Mouse (Mus musculus) liver, embryonic 12.5 days (tissue): ENCODE results near the gene Spred2. TPM values are rescaled to one million over a fixed set of nuclear protein-coding genes. Genes with fewer than 3 reads are reported as not detected.

Experiments used
- ATAC-seq: fragments of 200-750 bp; cut with Nextera tagmentation; 2 replicates; pipeline ENCODE4 v1.8.0; 2017; ENCODE audit warnings: moderate number of reproducible peaks, mild to moderate bottlenecking, moderate library complexity
- H3K27ac ChIP-seq: fragments of 300-500 bp; sonication (generic); 2 replicates; pipeline ENCODE4 v1.5.1; 2016; ENCODE audit warnings: mild to moderate bottlenecking
- H3K27me3 ChIP-seq: fragments of 300-500 bp; sonication (generic); replicated peaks from 2 replicates; pipeline ENCODE4 v1.6.1; 2016; ENCODE audit warnings: mild to moderate bottlenecking, moderate library complexity
- H3K36me3 ChIP-seq: fragments of 300-500 bp; sonication (generic); 2 replicates; pipeline ENCODE4 v1.6.1; 2016; ENCODE audit warnings: mild to moderate bottlenecking, moderate library complexity
- H3K4me1 ChIP-seq: fragments of 300-500 bp; sonication (generic); 2 replicates; pipeline ENCODE4 v1.6.1; 2016
- H3K4me2 ChIP-seq: fragments of 300-500 bp; sonication (generic); 2 replicates; pipeline ENCODE4 v1.6.1; 2016; ENCODE audit warnings: mild to moderate bottlenecking, moderate library complexity
- H3K4me3 ChIP-seq: fragments of 300-500 bp; sonication (generic); 2 replicates; pipeline ENCODE4 v1.5.1; 2016; ENCODE audit warnings: mild to moderate bottlenecking, moderate library complexity
- H3K9ac ChIP-seq: fragments of 300-500 bp; sonication (generic); 2 replicates; pipeline ENCODE4 v1.6.1; 2016; ENCODE audit warnings: mild to moderate bottlenecking, moderate library complexity
- H3K9me3 ChIP-seq: fragments of 300-500 bp; sonication (generic); replicated peaks from 2 replicates; pipeline ENCODE4 v1.6.1; 2016; ENCODE audit warnings: mild to moderate bottlenecking, moderate library complexity
- WGBS: fragments of 180-500 bp; shearing (Covaris S2); methylation state at CpG from one replicate; pipeline ENCODE4 v1.1.7; 2016; ENCODE audit not compliant: insufficient replicate concordance; 5-methylcytosine and 5-hydroxymethylcytosine counted together
- polyA plus RNA-seq: library from polyadenylated mRNA; unstranded; fragments of >200 nt; fragmentation: Nextera tagmentation; extraction: Ambion mirVana; gene quantifications from 2 replicates; pipeline ENCODE4 v1.2.1, GENCODE M21; 2016

Spred2 gene
- polyA plus RNA-seq, 1 experiment from 2014 or later: 3.6 TPM

DNA sequence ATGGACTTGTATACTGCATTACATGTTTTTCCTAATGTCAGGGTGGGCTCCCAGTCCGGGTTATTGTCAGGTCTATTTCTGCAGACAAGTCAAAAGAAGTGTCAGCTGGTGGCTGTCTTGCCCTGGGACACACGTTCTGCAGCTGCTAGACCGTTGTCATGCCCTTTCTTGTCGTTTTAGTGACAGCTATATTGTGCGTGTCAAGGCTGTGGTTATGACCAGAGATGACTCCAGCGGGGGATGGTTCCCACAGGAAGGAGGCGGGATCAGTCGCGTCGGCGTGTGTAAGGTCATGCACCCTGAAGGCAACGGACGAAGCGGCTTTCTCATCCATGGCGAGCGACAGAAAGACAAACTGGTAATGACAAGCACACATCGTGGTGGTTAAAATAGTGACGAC lies 73.8 kb downstream of the Spred2 start:
- Histone ChIP-seq H3K9me3 (no peaks in the 10 kb centered on the region), H3K27ac (no peak overlapping the region), H3K4me2 (0 out of 2 replicates have a peak overlapping the region, but pooled peaks have one; percentile 10), H3K27me3 (no peaks in the 10 kb centered on the region), H3K4me3 (no peak overlapping the region), H3K36me3 (peaks cover 27% of the 10 kb centered on the region), H3K4me1 (peaks cover 53% of the 10 kb centered on the region), H3K9ac (no peak overlapping the region)
- ATAC-seq: no peak
- 25% methylated on average over 18 of the region's 18 CpGs for WGBS

DNA sequence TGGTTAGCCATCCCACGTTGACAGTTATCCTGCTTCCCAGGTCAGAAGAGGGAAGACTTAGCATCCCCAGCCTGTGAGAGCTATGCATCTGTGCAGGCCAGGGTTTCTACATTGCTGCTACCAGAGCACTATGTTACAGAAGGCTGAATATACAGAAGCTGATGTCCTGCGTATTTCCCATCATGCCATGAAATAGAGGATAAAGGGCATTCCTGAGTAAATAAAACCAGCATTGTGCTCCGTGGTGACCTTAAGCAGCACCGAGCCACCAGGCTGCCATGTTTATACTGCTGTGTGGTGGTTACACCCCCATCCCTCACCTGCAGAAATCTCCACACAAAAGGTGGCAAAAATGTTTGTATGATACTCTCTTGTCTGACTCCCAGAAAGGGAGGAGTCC lies 78.7 kb downstream of the Spred2 start:
- H3K4me1 ChIP-seq: peaks cover 13% of the 10 kb centered on the region
- H3K27ac ChIP-seq: no peak overlapping the region
- ATAC-seq: peak; percentile 53; the same call in 1 of the 2 replicates
- H3K36me3 ChIP-seq: peaks cover 59% of the 10 kb centered on the region
- no peak overlapping the region for H3K9ac ChIP-seq
- H3K4me2 ChIP-seq: no peak overlapping the region
- no peak overlapping the region for H3K4me3 ChIP-seq
- H3K27me3 ChIP-seq: no peaks in the 10 kb centered on the region
- WGBS: 71% methylated on average over 4 of the region's 4 CpGs
- H3K9me3 ChIP-seq: no peaks in the 10 kb centered on the region

DNA sequence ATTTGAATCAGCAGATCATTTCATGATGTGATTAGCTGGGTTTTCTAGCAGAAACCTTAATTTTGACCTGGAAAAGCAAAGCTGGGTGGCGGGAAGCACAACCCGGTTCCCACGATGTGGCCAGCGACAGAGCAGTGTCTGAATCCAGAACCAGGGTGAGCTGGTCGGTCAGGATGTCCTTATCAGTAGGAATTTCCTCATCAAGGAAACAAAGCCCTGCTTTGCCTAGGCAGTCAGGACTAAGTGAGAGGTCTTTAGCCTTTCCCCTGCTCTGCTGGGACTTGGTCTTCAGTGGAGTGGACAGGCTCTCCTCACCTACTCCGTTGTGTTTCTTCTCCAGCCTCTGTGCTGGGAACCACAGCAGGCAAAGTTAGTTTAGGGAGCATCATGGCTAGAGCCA lies 83.5 kb downstream of the Spred2 start:
- WGBS: 61% methylated on average over 6 of the region's 6 CpGs
- peaks cover 66% of the 10 kb centered on the region for H3K36me3 ChIP-seq

DNA sequence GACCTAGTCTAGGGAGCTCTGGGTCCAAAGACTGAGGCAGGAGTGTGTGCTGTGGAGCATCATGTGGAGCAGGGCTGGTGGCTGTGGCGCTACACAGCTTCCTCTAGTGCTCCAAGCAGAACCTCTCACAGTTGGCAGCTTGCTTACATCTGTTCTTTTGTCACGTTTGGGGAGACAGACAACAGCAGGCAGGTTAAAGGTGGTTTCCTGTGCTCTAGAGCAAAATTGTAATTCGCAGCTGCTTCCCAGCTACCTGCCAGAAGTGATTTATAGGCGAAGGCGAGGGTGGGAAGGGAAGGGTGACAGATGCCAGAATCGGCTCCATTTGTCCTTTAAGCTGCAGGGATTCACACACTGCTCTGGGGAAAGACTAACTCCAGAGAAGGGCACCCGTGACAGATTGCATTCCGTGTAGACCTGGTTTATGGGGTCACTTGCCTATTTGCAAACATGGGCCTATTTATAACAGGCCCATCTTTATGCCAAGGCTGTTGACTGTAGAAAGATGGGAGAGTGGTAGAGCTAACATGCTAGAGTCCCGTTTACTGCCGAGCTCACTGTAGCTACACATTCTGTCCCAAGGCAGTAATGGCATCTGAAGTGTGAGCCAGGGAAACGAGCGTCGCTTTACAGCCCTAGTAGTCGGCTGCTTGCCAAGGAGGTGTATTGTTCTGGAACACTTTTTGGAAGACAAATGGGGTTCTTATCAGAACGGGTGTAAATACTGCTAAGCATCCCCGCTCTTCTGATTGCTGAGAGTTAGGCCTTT lies 87.2 kb downstream of the Spred2 start:
- ATAC-seq: no peak; the same call in 1 of the 2 replicates
- 71% methylated on average over 16 of the region's 16 CpGs for WGBS
- H3K4me1 ChIP-seq: no peaks in the 10 kb centered on the region
- H3K27me3 ChIP-seq: no peaks in the 10 kb centered on the region
- H3K27ac ChIP-seq: no peak overlapping the region
- H3K9ac ChIP-seq: no peak overlapping the region
- H3K9me3 ChIP-seq: no peaks in the 10 kb centered on the region
- H3K4me3 ChIP-seq: no peak overlapping the region
- no peak overlapping the region for H3K4me2 ChIP-seq
- H3K36me3 ChIP-seq: peaks cover 71% of the 10 kb centered on the region

More for the DNA sequence above, 83.5 kb downstream of the Spred2 start:
- H3K9ac ChIP-seq: no peak overlapping the region
- ATAC-seq: no peak
- no peak overlapping the region for H3K27ac ChIP-seq
- no peak overlapping the region for H3K4me2 ChIP-seq
- H3K4me3 ChIP-seq: no peak overlapping the region
- no peaks in the 10 kb centered on the region for H3K9me3 ChIP-seq
- no peaks in the 10 kb centered on the region for H3K27me3 ChIP-seq
- peaks cover 3% of the 10 kb centered on the region; the same call in 1 of the 2 replicates for H3K4me1 ChIP-seq

DNA sequence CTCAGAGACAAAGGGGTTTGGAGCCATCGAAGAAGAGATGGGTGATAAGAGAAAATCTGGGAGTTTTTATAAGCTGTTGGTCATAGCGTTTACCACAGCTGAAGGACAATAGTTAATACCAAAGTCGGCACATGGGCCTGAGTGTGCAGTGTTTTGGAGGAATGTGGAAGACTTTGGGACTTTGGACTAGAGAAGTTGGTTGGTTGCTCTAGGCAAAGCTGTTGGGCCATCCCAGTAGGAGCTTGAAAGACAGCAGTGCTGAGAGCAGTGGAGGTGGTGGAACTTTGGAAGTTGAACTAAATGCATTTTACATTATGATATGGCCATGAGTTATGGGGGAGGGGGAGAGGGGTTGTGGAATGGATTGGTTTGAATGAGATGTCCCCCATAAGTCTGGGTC lies 89.2 kb downstream of the Spred2 start:
- Histone ChIP-seq H3K9ac (no peak overlapping the region), H3K27ac (no peak overlapping the region), H3K27me3 (no peaks in the 10 kb centered on the region), H3K4me3 (no peak overlapping the region), H3K9me3 (no peaks in the 10 kb centered on the region), H3K36me3 (peaks cover 72% of the 10 kb centered on the region), H3K4me1 (no peaks in the 10 kb centered on the region), H3K4me2 (no peak overlapping the region)
- WGBS: 82% methylated on average over 3 of the region's 3 CpGs
- no peak for ATAC-seq

DNA sequence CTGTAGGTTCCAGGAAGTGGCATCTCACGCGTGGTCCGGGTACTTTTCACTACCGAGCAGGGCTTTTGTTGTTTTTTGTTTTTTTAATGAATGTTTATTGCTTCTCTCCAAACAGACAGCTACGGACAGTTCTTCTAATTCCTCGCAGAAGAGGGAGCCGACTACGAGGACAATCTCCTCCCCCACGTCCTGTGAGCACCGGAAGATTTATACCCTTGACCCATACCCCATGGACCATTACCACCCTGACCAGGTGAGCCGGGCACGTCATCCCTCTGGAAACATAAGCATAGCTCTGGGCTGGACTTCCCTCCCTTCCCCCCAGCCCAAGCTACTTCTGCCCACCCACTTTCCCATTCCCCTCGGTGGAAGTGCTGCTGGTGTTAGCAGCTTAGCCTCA lies 93.8 kb downstream of the Spred2 start:
- no peak overlapping the region for H3K4me3 ChIP-seq
- H3K4me1 ChIP-seq: peaks cover 21% of the 10 kb centered on the region
- no peak overlapping the region for H3K4me2 ChIP-seq
- H3K27me3 ChIP-seq: no peaks in the 10 kb centered on the region
- peaks cover 25% of the 10 kb centered on the region for H3K9me3 ChIP-seq
- 0 out of 2 replicates have a peak overlapping the region, but pooled peaks have one; percentile 32 for H3K27ac ChIP-seq
- H3K36me3 ChIP-seq: peaks cover 78% of the 10 kb centered on the region
- no peak for ATAC-seq
- WGBS: 87% methylated on average over 13 of the region's 13 CpGs
- no peak overlapping the region for H3K9ac ChIP-seq

DNA sequence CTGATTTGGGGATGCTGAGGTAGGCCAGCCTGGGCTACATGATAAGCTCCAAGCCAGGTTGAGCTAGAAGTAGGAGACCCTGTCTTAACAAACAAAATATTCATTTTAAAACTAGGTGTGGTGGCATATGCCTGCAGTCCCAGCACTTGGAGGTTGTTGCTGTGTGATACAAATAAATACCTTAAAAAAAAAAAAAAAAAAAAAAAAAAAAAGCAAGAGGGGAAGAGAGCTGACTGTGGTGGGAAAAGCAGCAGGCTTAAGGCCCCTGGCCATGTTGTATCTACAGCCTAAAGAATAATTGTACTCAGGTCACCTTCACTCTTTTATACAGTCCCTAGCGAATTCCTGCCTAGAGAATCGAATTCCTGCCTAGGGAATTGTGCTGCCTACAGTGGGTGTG lies 94.7 kb downstream of the Spred2 start:
- Histone ChIP-seq H3K27me3 (no peaks in the 10 kb centered on the region), H3K9me3 (peaks cover 25% of the 10 kb centered on the region), H3K4me1 (peaks cover 29% of the 10 kb centered on the region), H3K27ac (no peak overlapping the region), H3K4me2 (no peak overlapping the region), H3K36me3 (peaks cover 82% of the 10 kb centered on the region), H3K4me3 (no peak overlapping the region), H3K9ac (no peak overlapping the region)
- no peak for ATAC-seq
- 81% methylated on average over 2 of the region's 2 CpGs for WGBS

DNA sequence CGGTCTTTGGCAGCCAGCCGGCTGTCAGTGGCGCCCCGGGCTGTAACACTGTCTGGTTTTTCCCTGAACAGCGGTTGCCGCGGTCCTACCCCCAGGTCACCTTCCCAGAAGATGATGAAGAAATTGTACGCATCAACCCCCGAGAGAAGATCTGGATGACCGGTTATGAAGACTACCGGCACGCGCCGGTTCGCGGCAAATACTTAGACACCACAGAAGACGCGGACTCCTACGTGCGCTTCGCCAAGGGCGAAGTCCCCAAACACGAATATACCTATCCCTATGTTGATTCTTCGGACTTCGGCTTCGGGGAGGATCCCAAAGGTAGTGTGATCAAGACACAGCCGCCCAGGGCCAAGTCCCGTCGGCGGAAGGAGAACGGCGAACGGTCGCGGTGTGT lies 96.5 kb downstream of the Spred2 start:
- H3K36me3 ChIP-seq: peaks cover 83% of the 10 kb centered on the region
- no peak for ATAC-seq
- 95% methylated on average over 35 of the region's 35 CpGs for WGBS

DNA sequence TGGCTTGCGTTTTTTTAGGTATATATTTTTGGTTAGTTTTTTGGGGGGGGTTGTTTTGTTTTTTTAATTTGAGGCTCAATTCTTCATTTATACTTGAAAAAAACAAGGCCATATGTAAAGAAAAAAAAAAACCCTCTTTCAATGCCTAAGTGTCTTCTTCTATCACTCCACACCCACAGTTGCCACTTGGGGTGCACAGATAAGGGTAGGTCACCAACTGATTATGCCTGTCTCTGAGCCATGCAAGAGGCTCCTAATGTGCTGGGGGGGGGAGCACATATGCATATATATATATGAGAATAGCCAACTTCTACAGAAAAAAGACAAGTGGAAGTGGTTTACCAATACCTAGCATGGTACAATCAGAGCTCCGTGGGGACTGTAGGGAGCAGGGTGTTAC lies 98.3 kb downstream of the Spred2 start:
- WGBS: 26% methylated on average over 2 of the region's 2 CpGs
- Histone ChIP-seq H3K9ac (peak overlapping the region; percentile 29; the same call in 1 of the 2 replicates), H3K27ac (peak overlapping the region; percentile 88), H3K4me3 (peak overlapping the region; percentile 16; the same call in 1 of the 2 replicates), H3K4me1 (peaks cover 46% of the 10 kb centered on the region), H3K36me3 (peaks cover 74% of the 10 kb centered on the region), H3K4me2 (peak overlapping the region; percentile 75), H3K9me3 (peaks cover 25% of the 10 kb centered on the region), H3K27me3 (no peaks in the 10 kb centered on the region)
- ATAC-seq: peak; percentile 98

More for the DNA sequence above, 96.5 kb downstream of the Spred2 start:
- Histone ChIP-seq H3K9ac (no peak overlapping the region), H3K9me3 (peaks cover 25% of the 10 kb centered on the region), H3K27ac (no peak overlapping the region), H3K4me3 (no peak overlapping the region), H3K4me2 (no peak overlapping the region), H3K27me3 (no peaks in the 10 kb centered on the region), H3K4me1 (peaks cover 43% of the 10 kb centered on the region)

DNA sequence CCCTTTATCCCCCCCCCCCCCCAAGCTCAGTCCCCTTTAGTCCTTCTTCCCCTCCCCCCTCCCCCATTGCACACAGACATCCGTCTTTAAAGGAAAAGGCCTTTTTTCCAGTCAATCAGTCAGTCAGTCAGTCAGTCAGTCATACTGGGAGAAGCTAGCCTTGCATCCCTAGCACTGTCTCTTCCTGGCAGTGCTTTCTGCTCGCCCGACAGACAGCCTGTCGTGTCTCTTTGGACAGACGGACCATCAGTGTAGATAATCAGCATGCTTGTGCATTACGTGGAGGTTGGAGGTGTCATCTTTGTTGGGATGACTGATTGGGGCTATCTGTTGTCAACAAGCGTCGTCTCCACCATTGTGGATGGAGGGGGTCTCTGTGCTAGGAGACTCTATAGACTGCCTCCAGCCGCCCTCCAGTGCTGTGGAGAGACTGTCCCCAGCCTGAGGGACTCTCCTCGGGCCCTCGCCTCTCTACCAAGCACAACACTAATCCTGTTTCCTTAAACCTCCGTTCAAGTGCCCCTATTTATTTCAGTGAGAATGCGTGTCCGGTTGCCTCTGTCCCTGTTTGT lies 98.8 kb downstream of the Spred2 start:
- H3K4me1 ChIP-seq: peaks cover 48% of the 10 kb centered on the region
- WGBS: 51% methylated on average over 13 of the region's 14 CpGs
- H3K4me2 ChIP-seq: peak overlapping the region; percentile 75
- H3K4me3 ChIP-seq: peak overlapping the region; percentile 16; the same call in 1 of the 2 replicates
- H3K9ac ChIP-seq: peak overlapping the region; percentile 29
- H3K27me3 ChIP-seq: no peaks in the 10 kb centered on the region
- peaks cover 25% of the 10 kb centered on the region for H3K9me3 ChIP-seq
- peak overlapping the region; percentile 88 for H3K27ac ChIP-seq
- ATAC-seq: peak; percentile 82
- H3K36me3 ChIP-seq: peaks cover 69% of the 10 kb centered on the region

DNA sequence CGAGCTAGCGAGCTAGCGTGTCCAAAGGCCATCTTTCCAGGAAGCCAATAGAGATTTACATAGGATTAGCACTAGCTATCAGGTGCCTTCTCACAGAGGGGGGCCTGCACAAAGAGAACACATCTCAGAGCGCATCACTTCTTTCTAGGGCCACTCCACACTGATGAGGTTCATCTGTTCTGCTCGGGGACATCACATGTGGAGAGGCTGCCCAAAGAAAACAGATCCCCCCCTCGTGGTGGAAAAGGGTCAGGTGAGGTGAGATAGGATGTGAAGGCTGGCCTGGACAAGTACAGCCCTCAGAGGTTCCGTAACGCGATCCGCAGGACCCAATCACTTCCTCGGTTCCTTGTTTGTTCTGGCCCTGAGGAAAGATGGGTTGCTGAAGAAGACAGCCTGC lies 101.7 kb downstream of the Spred2 start:
- Histone ChIP-seq H3K36me3 (peaks cover 40% of the 10 kb centered on the region), H3K27ac (peak overlapping the region; percentile 27), H3K4me2 (no peak overlapping the region), H3K9me3 (peaks cover 7% of the 10 kb centered on the region), H3K9ac (no peak overlapping the region), H3K4me3 (no peak overlapping the region), H3K4me1 (peaks cover 56% of the 10 kb centered on the region), H3K27me3 (no peaks in the 10 kb centered on the region)
- no peak for ATAC-seq
- WGBS: 72% methylated on average over 11 of the region's 11 CpGs

DNA sequence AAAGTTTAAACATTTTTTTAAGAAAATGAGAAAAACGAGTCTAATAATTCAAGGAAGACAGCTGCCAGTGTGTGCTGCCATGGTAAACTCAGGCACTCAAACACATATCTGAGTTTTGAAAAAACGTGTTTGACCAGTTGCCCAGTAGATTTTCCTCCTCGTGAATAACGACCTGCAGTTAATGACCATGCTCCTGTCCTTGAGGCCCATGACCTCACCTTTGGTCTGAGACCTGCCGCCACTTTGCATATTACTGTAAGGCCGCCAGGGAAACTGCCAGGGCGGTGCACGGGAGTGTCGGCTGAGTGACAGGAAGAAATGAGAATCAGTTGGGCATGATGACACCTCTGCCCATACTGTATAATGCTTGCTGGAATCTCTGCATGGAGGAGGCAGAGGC lies 103.5 kb downstream of the Spred2 start:
- Histone ChIP-seq H3K4me3 (no peak overlapping the region), H3K9ac (no peak overlapping the region), H3K9me3 (no peaks in the 10 kb centered on the region; the same call in 1 of the 2 replicates), H3K27ac (0 out of 2 replicates have a peak overlapping the region, but pooled peaks have one; percentile 25), H3K4me1 (peaks cover 43% of the 10 kb centered on the region), H3K27me3 (no peaks in the 10 kb centered on the region), H3K4me2 (no peak overlapping the region), H3K36me3 (peaks cover 29% of the 10 kb centered on the region; the same call in 1 of the 2 replicates)
- 76% methylated on average over 9 of the region's 9 CpGs for WGBS
- no peak for ATAC-seq
